Mouse (Mus musculus) G1E (cell line): ENCODE measurements around the gene Sars2.
A peak's percentile ranks its signal among the peaks of the same experiment; 100 is the strongest.

Source experiments
- CTCF ChIP-seq: IDR thresholded peaks from 2 replicates; pipeline ENCODE4 v1.5.1; 2012; ENCODE audit warnings: low read depth, low read length, inconsistent platforms, mixed read lengths
- POLR2AphosphoS5 ChIP-seq: IDR thresholded peaks from 2 replicates; pipeline ENCODE4 v1.6.1; 2012; ENCODE audit warnings: low read depth, low read length, inconsistent platforms; ENCODE audit not compliant: insufficient replicate concordance
- TAL1 ChIP-seq: conservative IDR thresholded peaks from 2 replicates; pipeline ENCODE4 v1.6.1; 2012; ENCODE audit warnings: low read depth, low read length, inconsistent platforms, mixed read lengths

- TF ChIP-seq CTCF (peak; percentile 57), TAL1 (no peak), POLR2AphosphoS5 (no peak)
These were observed 38.4 kb downstream of the Sars2 start for GRCm38 (mm10) chr7:28780067-28780658.
